Mouse (Mus musculus): ENCODE results near the gene Sdf2. TPM values are rescaled to one million over a fixed set of nuclear protein-coding genes. Genes with fewer than 3 reads are reported as not detected.
A peak's percentile ranks its signal among the peaks of the same experiment; 100 is the strongest.
"Not testable (repeated sequence)": the region's sequence is repeated elsewhere in the genome, so short reads cannot be mapped to it uniquely, and the experiment has no call there.

The Sdf2 gene
- polyA plus RNA-seq, 1 experiment from 2014 or later, result 35.8 TPM

GRCm38 (mm10) chr11:78275596-78275995 lies 30.1 kb downstream of the Sdf2 start:
- no peak overlapping the region for H3K4me2 ChIP-seq (ENCODE audit: low read depth, low read length)
- H3K36me3 ChIP-seq (replicated peaks; ENCODE audit: insufficient read depth, low read length), result peaks cover 90% of the 10 kb centered on the region
- no peaks in the 10 kb centered on the region for H3K9me3 ChIP-seq (ENCODE audit: low read length)
- no peak overlapping the region for H3K9ac ChIP-seq (replicated peaks)
- no peaks in the 10 kb centered on the region for H3K27me3 ChIP-seq (ENCODE audit: insufficient read depth, low read length)
- H3K4me3 ChIP-seq (ENCODE audit: low read depth, low read length), result no peak overlapping the region
- TF ChIP-seq EP300 (IDR thresholded peaks at IDR 0.05; ENCODE audit: low read depth) (no peak), CTCF (IDR thresholded peaks at IDR 0.05; ENCODE audit: low read depth) (no peak)
- no peaks in the 10 kb centered on the region for H3K4me1 ChIP-seq (ENCODE audit: insufficient read depth)
- DNase-seq, result no peak
- ATAC-seq, result no peak
- H3K27ac ChIP-seq (ENCODE audit: low read depth), result no peak overlapping the region
- WGBS (ENCODE audit: insufficient replicate concordance), result 100% methylated on average over 1 of the region's 1 CpGs

DNA sequence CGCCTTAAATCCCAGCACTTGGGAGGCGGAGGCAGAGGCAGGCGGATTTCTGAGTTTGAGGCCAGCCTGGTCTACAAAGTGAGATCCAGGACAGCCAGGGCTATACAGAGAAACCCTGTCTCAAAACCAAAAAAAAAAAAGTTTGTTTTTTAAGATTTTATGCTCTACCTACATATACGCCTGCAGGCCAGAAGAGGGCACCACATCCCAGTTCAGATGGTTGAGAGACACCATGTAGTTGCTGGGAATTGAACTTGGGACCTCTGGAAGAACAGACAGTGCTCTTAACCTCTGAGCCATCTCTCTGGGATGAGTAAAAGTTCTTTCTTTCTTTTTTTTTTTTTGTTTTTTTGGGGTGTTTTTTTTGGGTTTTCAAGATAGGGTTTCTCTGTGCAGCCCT lies 30.6 kb downstream of the Sdf2 start:
- WGBS (ENCODE audit: insufficient replicate concordance), result 95% methylated on average over 4 of the region's 4 CpGs

DNA sequence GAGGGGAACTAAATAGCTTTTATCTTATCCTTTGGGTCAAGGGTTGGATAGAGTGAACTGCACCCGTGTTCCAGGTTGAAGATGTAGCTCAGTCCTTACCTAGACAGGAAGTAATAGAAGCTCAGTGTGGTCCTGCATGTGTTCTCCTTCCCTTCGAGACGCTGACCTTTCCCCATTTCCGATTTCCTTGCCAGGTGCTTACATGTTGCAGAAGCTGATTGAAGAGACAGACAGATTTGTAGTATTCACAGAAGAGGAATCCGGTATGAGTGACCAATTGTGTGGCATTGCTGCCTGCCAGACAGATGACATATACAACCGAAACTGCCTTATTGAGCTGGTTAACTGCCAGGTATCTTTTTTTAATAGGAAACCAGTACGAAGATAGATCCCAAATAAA lies 33.3 kb downstream of the Sdf2 start:
- ATAC-seq, result no peak
- H3K4me3 ChIP-seq (ENCODE audit: low read depth, low read length), result no peak overlapping the region
- H3K9me3 ChIP-seq (ENCODE audit: low read length), result no peaks in the 10 kb centered on the region
- no peaks in the 10 kb centered on the region for H3K27me3 ChIP-seq (ENCODE audit: insufficient read depth, low read length)
- no peak overlapping the region for H3K4me2 ChIP-seq (ENCODE audit: low read depth, low read length)
- no peak for DNase-seq
- TF ChIP-seq CTCF (IDR thresholded peaks at IDR 0.05; ENCODE audit: low read depth) (no peak), EP300 (IDR thresholded peaks at IDR 0.05; ENCODE audit: low read depth) (no peak)
- H3K9ac ChIP-seq (replicated peaks), result no peak overlapping the region
- no peak overlapping the region for H3K27ac ChIP-seq (ENCODE audit: low read depth)
- no peaks in the 10 kb centered on the region for H3K4me1 ChIP-seq (ENCODE audit: insufficient read depth)
- peaks cover 88% of the 10 kb centered on the region for H3K36me3 ChIP-seq (replicated peaks; ENCODE audit: insufficient read depth, low read length)
- 77% methylated on average over 7 of the region's 7 CpGs for WGBS (ENCODE audit: insufficient replicate concordance)

More for the DNA sequence above, 30.6 kb downstream of the Sdf2 start:
- DNase-seq; H3K9ac ChIP-seq (replicated peaks); ATAC-seq; H3K27ac ChIP-seq (ENCODE audit: low read depth); H3K4me2 ChIP-seq (ENCODE audit: low read depth, low read length); H3K27me3 ChIP-seq (ENCODE audit: insufficient read depth, low read length); H3K4me1 ChIP-seq (ENCODE audit: insufficient read depth); H3K4me3 ChIP-seq (ENCODE audit: low read depth, low read length); H3K9me3 ChIP-seq (ENCODE audit: low read length): not testable (repeated sequence)
- peaks cover 93% of the 10 kb centered on the region for H3K36me3 ChIP-seq (replicated peaks; ENCODE audit: insufficient read depth, low read length)
- TF ChIP-seq CTCF (IDR thresholded peaks at IDR 0.05; ENCODE audit: low read depth), result peak; percentile 51

- ATAC-seq, result no peak
- H3K27ac ChIP-seq (ENCODE audit: low read depth), result no peak overlapping the region
- no peak overlapping the region for H3K4me3 ChIP-seq (ENCODE audit: low read depth, low read length)
- H3K4me1 ChIP-seq (ENCODE audit: insufficient read depth), result no peaks in the 10 kb centered on the region
- peaks cover 88% of the 10 kb centered on the region for H3K36me3 ChIP-seq (replicated peaks; ENCODE audit: insufficient read depth, low read length)
- no peak for TF ChIP-seq CTCF (IDR thresholded peaks at IDR 0.05; ENCODE audit: low read depth)
- TF ChIP-seq EP300 (IDR thresholded peaks at IDR 0.05; ENCODE audit: low read depth), result no peak
- WGBS (ENCODE audit: insufficient replicate concordance), result 85% methylated on average over 4 of the region's 4 CpGs
- H3K9ac ChIP-seq (replicated peaks), result no peak overlapping the region
- H3K27me3 ChIP-seq (ENCODE audit: insufficient read depth, low read length), result no peaks in the 10 kb centered on the region
- H3K9me3 ChIP-seq (ENCODE audit: low read length), result no peaks in the 10 kb centered on the region
- no peak overlapping the region for H3K4me2 ChIP-seq (ENCODE audit: low read depth, low read length)
- no peak for DNase-seq
Observed at GRCm38 (mm10) chr11:78279586-78279985, 34.0 kb downstream of the Sdf2 start.

- no peaks in the 10 kb centered on the region for H3K27me3 ChIP-seq (ENCODE audit: insufficient read depth, low read length)
- H3K36me3 ChIP-seq (replicated peaks; ENCODE audit: insufficient read depth, low read length), result peaks cover 68% of the 10 kb centered on the region
- DNase-seq (no peak), ATAC-seq (no peak)
- no peaks in the 10 kb centered on the region for H3K4me1 ChIP-seq (ENCODE audit: insufficient read depth)
- H3K4me2 ChIP-seq (ENCODE audit: low read depth, low read length), result no peak overlapping the region
- no peaks in the 10 kb centered on the region for H3K9me3 ChIP-seq (ENCODE audit: low read length)
- H3K27ac ChIP-seq (ENCODE audit: low read depth), result no peak overlapping the region
- no peak for TF ChIP-seq EP300 (IDR thresholded peaks at IDR 0.05; ENCODE audit: low read depth)
- TF ChIP-seq CTCF (IDR thresholded peaks at IDR 0.05; ENCODE audit: low read depth), result no peak
- no peak overlapping the region for H3K4me3 ChIP-seq (ENCODE audit: low read depth, low read length)
- no peak overlapping the region for H3K9ac ChIP-seq (replicated peaks)
- 83% methylated on average over 7 of the region's 7 CpGs for WGBS (ENCODE audit: insufficient replicate concordance)
Observed at GRCm38 (mm10) chr11:78289146-78289763, 43.7 kb downstream of the Sdf2 start.

GRCm38 (mm10) chr11:78290654-78291053 lies 45.1 kb downstream of the Sdf2 start, which contains the start of gene BC030499:
BC030499 (plus strand) TSS chr11:78290841.
- no peaks in the 10 kb centered on the region for H3K9me3 ChIP-seq (ENCODE audit: low read length)
- H3K27ac ChIP-seq (ENCODE audit: low read depth), result no peak within 1 kb of the TSS
- no peak for TF ChIP-seq EP300 (IDR thresholded peaks at IDR 0.05; ENCODE audit: low read depth)
- TF ChIP-seq CTCF (IDR thresholded peaks at IDR 0.05; ENCODE audit: low read depth), result no peak
- H3K9ac ChIP-seq (replicated peaks), result no peak within 1 kb of the TSS
- ATAC-seq (no peak), DNase-seq (no peak)
- 92% methylated on average over 4 of the region's 4 CpGs for WGBS (ENCODE audit: insufficient replicate concordance)
- no peak within 1 kb of the TSS for H3K4me3 ChIP-seq (ENCODE audit: low read depth, low read length)
- H3K27me3 ChIP-seq (ENCODE audit: insufficient read depth, low read length), result no peaks in the 10 kb centered on the region
- no peaks in the 10 kb centered on the region for H3K4me1 ChIP-seq (ENCODE audit: insufficient read depth)
- H3K36me3 ChIP-seq (replicated peaks; ENCODE audit: insufficient read depth, low read length), result peaks cover 54% of the 10 kb centered on the region
- H3K4me2 ChIP-seq (ENCODE audit: low read depth, low read length), result no peak within 1 kb of the TSS
